Mouse (Mus musculus) right cerebral cortex, postnatal 14 days (tissue): Measurements from ENCODE around the gene Gm42417.

Experiments used
- DNase-seq: peaks from one replicate; pipeline ENCODE4 v3.0.0; 2022

Gm42417 gene

DNA sequence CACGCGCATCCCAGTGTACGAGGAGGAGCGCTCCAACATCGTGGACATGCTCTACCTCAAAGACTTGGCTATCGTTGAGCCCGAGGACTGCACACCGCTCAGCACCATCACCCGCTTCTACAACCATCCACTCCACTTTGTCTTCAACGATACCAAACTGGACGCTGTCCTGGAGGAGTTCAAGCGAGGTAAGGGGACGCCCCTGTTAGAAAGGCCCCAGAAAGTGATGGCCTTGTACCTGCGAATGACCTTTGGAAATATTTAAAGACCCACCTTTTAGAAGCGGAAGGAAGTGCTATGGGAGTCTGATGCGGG, 26.3 kb downstream of the Gm42417 start:
- DNase-seq, result no peak

DNA sequence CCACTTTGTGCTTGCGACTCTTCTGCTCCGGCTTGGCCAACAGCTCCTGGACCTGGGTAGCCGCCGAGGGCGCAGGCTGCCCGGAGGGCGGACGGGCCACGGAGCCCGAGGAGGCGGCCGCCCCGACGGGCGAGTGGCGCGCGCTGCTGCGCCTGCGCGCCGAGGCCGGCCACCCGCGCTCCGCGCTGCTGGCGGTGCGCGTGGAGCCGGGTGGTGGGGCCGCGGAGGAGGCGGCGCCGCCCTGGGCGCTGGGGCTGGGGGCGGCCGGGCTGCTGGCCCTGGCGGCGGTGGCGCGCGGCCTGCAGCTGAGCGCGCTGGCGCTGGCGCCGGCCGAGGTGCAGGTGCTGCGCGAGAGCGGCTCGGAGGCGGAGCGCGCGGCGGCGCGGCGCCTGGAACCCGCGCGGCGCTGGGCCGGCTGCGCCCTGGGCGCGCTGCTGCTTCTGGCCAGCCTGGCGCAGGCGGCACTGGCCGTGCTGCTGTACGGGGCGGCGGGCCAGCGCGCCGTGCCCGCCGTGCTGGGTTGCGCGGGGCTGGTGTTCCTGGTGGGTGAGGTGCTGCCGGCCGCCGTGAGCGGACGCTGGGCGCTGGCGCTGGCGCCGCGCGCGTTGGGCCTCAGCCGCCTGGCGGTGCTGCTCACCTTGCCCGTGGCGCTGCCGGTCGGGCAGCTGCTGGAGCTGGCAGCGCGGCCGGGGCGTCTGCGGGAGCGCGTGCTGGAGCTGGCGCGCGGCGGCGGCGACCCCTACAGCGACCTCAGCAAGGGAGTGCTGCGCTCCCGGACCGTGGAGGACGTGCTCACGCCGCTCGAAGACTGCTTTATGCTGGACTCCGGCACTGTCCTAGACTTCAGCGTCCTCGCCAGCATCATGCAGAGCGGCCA, 26.9 kb downstream of the Gm42417 start:
- peak; percentile 53 for DNase-seq

DNA sequence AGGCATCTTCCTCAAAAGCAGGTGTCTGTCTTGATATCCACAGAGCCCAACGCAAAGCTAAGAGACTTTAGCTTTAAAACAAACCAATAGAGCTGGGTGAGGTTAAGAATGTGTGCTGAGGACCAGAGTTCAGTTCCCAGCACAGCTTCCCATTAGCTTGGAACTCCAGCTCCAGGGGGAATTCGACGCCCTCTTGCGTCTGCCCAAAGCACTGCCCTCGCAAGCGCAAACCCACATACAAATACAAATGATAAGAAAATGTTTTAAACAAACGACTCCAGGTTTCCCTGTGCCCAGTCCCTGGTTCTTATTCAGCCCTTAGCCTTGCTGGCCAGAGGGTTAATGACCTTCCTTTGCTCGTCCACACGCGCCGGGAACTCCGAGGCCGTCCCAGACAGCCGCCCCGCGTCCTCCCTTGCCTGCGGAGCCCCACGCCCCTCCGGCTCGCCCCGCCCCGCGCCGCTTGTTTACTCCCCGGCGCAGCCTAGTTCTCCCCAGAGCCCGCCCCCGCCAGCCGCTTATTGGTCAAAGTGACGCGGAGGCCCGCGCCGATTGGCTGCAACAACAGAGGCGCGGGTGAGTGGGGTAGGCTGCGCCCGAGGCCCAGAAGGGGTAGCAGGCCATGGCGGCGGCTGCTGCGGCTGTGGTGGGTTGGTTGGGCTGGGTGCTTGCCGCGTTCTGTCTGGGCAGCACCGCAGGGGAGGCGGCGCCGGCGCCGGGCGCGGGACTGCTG, 27.8 kb downstream of the Gm42417 start, which contains the start of gene Cnnm3:
Gene Cnnm3 (plus strand): TSS at position 579 of the 733 bp plus-strand sequence.
- DNase-seq, result peak; percentile 99

DNA sequence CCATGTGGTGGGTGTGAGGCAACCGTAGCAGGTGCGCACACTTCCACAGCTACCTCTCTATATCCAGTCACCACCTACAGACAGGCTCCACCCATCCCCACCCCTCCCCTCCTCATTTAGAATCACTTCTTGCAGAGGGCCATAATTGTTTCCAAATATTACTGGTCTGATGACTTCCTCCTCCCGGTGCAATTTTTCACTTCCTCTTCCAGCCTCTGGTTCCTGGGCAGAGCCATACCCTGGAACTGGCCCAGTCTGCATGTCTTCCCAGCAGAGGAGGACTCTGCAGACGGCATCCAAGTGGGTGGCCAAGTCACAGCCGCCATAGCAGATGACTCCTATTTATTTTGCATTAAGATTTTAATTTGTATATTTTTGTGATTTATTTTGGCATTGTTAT, 31.0 kb downstream of the Gm42417 start:
- DNase-seq, result no peak

DNA sequence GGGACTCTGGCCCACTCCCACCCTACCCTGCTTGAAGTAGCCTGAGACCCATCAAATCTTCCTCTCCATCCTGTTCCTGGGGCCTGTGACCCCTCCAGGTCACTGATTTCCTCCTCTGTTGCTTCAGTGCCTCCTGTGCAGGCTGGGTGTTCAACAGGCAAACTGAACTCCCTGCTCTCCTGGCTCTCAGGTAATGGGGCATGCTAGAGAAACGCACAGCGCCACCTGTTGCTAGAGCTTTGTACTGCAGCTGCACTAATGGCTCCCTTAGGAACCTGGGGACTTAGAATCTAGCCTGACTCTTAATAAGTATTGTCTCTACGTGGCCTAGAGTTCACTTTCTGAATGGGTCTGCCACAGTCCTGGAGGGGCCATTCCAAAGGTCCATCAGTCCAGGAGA, 38.0 kb downstream of the Gm42417 start:
- DNase-seq, result peak; percentile 80

GRCm38 (mm10) chr1:36497312-36497711, 41.9 kb downstream of the Gm42417 start:
- DNase-seq, result no peak

DNA sequence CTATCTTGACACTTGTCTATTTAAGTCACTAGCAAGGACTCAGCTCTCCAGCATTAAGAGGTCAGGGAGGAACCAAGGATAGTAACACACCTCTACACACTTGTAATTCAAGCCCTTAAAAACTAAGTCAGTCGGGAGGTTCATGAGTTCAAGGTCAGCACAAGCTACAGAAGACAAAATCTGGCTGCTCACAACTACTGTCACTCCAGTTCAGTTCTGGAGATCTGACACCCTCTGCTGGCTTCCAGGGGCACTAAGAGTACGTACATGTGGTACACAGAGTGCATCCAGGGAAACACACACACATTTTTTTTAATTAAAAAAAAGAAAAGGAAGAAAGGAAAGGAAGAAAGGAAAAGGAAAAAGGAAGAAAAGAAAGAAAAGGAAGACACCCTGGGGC, 42.5 kb downstream of the Gm42417 start:
- no peak for DNase-seq

GRCm38 (mm10) chr1:36493299-36493698, 45.9 kb downstream of the Gm42417 start:
- DNase-seq, result no peak

GRCm38 (mm10) chr1:36492416-36493139, 46.7 kb downstream of the Gm42417 start:
- no peak for DNase-seq

GRCm38 (mm10) chr1:36489661-36490060, 49.6 kb downstream of the Gm42417 start:
- no peak for DNase-seq

DNA sequence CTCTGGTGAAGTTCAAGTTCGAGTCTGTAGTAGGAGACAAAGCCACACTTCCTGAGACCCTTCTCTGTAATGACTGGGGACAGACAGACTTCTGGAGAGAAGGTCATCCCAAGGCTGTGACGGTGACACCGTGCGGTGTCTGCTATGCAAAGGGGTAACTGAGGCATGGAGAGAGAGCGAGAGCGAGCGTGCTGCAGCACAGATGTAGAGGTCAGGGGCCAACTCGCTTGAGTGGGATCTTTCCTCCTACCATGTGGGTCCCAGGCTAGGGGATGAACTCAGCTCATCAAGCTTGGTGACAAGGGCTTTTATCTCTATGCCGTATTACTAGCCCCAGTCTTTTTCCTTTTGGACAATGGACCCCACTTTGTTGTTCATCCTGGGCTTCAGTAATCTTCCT, 52.1 kb downstream of the Gm42417 start:
- no peak for DNase-seq

DNA sequence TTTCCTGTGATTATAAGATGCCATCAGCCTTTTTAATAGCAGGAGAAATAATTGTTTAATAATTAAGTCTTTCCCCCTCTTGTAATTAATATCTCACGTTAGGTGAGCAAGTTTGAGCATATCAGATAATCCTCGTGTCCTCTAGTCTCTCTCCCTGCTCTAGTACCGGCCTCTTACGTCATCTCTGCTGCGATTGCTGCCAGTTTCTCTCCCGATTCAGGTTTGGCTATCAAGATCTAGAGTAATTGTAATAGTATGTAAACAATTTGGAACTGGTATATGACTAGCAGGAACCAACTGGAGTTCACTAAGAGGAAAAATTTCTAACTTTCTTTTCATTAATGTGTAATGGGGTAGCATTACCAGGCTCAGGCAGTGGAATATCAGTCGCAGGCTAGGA, 54.1 kb downstream of the Gm42417 start:
- no peak for DNase-seq

- DNase-seq, result no peak
These were observed 55.4 kb downstream of the Gm42417 start for GRCm38 (mm10) chr1:36483825-36484224.
